Mouse (Mus musculus) forebrain, embryonic 11.5 days (tissue): ENCODE measurements around the gene Cdk19. TPM values are rescaled to one million over a fixed set of nuclear protein-coding genes. Genes with fewer than 3 reads are reported as not detected.

ENCODE experiments used
- ATAC-seq: fragments of 200-750 bp; cut with Nextera tagmentation; replicated peaks from 2 replicates; pipeline ENCODE4 v1.8.0; 2017; ENCODE audit warnings: moderate TSS enrichment; ENCODE audit not compliant: low FRiP score
- DNase-seq: peaks from one replicate; pipeline ENCODE4 v3.0.0-alpha.2; 2017; ENCODE audit warnings: low spot score
- H3K27ac ChIP-seq: fragments of 300-500 bp; sonication (generic); 2 replicates; pipeline ENCODE4 v1.5.1; 2014; ENCODE audit warnings: low read depth, low read length
- H3K27me3 ChIP-seq: fragments of 300-500 bp; sonication (generic); 2 replicates; pipeline ENCODE4 v1.6.1; 2014; ENCODE audit warnings: mild to moderate bottlenecking, low read length, mixed read lengths; ENCODE audit not compliant: control insufficient read depth, insufficient read depth
- H3K36me3 ChIP-seq: fragments of 300-500 bp; sonication (generic); 2 replicates; pipeline ENCODE4 v1.6.1; 2014; ENCODE audit warnings: mild to moderate bottlenecking, low read length, moderate library complexity, mixed read lengths; ENCODE audit not compliant: control insufficient read depth, insufficient read depth
- H3K4me1 ChIP-seq: fragments of 300-500 bp; sonication (generic); replicated peaks from 2 replicates; pipeline ENCODE4 v1.6.1; 2014; ENCODE audit warnings: low read length, mixed read lengths; ENCODE audit not compliant: control insufficient read depth, insufficient read depth
- H3K4me2 ChIP-seq: fragments of 300-500 bp; sonication (generic); 2 replicates; pipeline ENCODE4 v1.6.1; 2014; ENCODE audit warnings: low read depth, mild to moderate bottlenecking, low read length, moderate library complexity, mixed read lengths; ENCODE audit not compliant: severe bottlenecking
- H3K4me3 ChIP-seq: fragments of 300-500 bp; sonication (generic); 2 replicates; pipeline ENCODE4 v1.5.1; 2014; ENCODE audit warnings: low read depth, low read length
- H3K9ac ChIP-seq: fragments of 300-500 bp; sonication (generic); 2 replicates; pipeline ENCODE4 v1.6.1; 2014; ENCODE audit warnings: low read length
- H3K9me3 ChIP-seq: fragments of 300-500 bp; sonication (generic); 2 replicates; pipeline ENCODE4 v1.6.1; 2016; ENCODE audit warnings: low read length, mixed read lengths; ENCODE audit not compliant: control insufficient read depth
- WGBS: fragments of 180-500 bp; shearing (Covaris S2); extraction: QIAGEN DNeasy Blood & Tissue Kit; methylation state at CpG from one replicate; pipeline ENCODE4 v1.1.7; 2014; 5-methylcytosine and 5-hydroxymethylcytosine counted together
- polyA plus RNA-seq: library from polyadenylated mRNA; unstranded; fragments of >200 nt; fragmentation: Nextera tagmentation; extraction: Ambion mirVana; gene quantifications from 2 replicates; pipeline ENCODE4 v1.2.1, GENCODE M21; 2014

Cdk19 gene
- polyA plus RNA-seq, 1 experiment from 2014 or later: 8.0 TPM

DNA sequence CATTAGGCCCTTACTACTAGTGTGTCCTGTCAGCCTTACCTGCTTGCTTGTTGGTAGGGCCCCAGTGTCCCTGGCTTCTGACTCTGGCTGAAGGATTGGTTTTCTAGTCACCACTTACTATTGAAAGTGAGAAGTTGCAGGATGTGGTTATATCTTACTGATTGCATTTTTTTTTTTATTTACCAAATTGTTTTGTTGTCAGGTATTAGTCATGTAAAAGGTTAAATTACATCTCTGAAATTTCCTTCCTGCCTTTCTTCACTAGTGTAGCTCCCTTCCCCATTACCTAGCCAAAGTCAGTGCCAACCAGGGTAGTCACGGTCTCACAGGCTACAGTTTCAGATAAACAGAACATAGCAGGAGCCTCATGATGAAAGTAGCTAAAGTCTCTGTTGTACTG, 139.9 kb downstream of the Cdk19 start:
- no peaks in the 10 kb centered on the region for H3K4me1 ChIP-seq
- no peaks in the 10 kb centered on the region for H3K27me3 ChIP-seq
- no peaks in the 10 kb centered on the region for H3K9me3 ChIP-seq
- ATAC-seq (no peak), DNase-seq (no peak)
- H3K36me3 ChIP-seq: no peaks in the 10 kb centered on the region; the same call in 1 of the 2 replicates
- no peak overlapping the region for H3K4me2 ChIP-seq
- WGBS: 91% methylated on average over 1 of the region's 1 CpGs
- H3K27ac ChIP-seq: no peak overlapping the region
- no peak overlapping the region for H3K9ac ChIP-seq
- no peak overlapping the region for H3K4me3 ChIP-seq

DNA sequence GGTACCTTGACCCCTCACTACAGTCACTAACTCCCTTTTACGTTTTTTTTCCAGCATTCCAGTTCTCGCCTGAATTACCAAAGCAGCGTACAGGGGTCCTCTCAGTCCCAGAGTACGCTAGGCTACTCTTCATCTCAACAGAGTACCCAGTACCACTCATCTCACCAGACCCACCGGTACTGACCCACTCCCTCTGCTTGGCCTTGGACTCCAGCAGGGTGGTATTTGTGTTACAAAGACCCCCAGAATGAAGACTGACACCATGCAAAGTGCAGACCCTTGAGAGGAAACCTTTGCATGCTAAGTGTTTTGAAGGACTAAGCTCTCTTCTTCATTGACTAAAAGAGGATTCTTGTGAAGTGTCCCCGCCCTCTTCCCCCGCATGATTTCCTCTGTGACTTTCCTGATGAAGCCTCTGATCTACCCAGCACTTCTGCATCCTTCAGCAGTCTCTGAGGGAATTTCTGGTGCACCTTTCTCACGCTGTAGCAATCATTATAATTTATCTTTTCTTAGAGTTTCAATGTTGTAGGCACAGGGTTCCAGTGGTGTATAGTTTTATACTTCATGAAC, 140.3 kb downstream of the Cdk19 start:
- 74% methylated on average over 8 of the region's 8 CpGs for WGBS
- Histone ChIP-seq H3K36me3 (no peaks in the 10 kb centered on the region; the same call in 1 of the 2 replicates), H3K27ac (no peak overlapping the region)

DNA sequence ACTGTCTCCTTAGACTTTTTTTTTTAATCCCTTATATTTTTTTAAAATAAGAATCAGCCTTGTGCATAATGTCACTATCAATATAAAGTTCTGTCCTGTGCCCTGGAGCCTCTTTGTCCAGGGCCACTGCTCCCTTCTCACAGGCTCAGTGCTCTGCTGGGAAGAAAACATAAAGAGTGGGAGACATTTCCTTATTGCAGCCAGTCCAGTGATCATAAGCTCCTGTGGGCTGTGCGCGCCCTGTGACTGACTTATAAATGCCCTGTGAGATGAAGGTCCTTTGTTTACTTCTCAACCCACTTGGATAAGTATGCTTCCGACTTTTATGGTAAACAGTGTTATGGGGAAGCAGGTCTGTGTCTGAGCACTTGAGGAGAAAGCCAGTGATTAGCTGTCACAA, 142.2 kb downstream of the Cdk19 start:
- Histone ChIP-seq H3K27ac (no peak overlapping the region), H3K9ac (no peak overlapping the region), H3K36me3 (no peaks in the 10 kb centered on the region), H3K4me1 (no peaks in the 10 kb centered on the region), H3K4me3 (no peak overlapping the region), H3K4me2 (no peak overlapping the region), H3K9me3 (no peaks in the 10 kb centered on the region), H3K27me3 (no peaks in the 10 kb centered on the region)
- ATAC-seq (no peak), DNase-seq (no peak)
- 76% methylated on average over 3 of the region's 3 CpGs for WGBS

More for the DNA sequence above, 140.3 kb downstream of the Cdk19 start:
- DNase-seq (no peak), ATAC-seq (no peak)
- Histone ChIP-seq H3K4me3 (no peak overlapping the region), H3K4me1 (no peaks in the 10 kb centered on the region), H3K9ac (no peak overlapping the region), H3K4me2 (no peak overlapping the region), H3K9me3 (no peaks in the 10 kb centered on the region), H3K27me3 (no peaks in the 10 kb centered on the region)

DNA sequence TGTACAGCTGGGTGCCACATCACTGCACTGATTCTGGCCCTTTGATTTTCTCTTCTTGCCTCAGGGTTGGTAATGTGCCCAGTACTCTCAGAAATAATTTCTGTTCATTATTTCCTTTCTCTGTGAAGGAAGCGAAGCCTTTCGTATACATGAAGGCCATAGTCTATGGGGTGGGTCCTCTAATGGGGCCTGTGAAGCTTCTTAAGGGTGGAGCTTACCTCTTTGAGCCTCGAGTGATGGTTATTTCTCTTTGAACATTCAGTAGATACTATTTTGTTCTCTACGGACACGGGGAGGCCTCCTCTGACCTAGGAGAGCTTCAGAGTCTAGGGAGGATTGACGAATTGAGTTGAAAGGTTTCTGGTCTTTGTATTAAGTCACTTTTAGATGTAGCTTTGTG, 142.9 kb downstream of the Cdk19 start:
- H3K27ac ChIP-seq: no peak overlapping the region
- no peak overlapping the region for H3K4me2 ChIP-seq
- no peaks in the 10 kb centered on the region for H3K27me3 ChIP-seq
- no peak overlapping the region for H3K4me3 ChIP-seq
- H3K9me3 ChIP-seq: no peaks in the 10 kb centered on the region
- DNase-seq: no peak
- 85% methylated on average over 6 of the region's 6 CpGs for WGBS
- no peaks in the 10 kb centered on the region for H3K4me1 ChIP-seq
- H3K36me3 ChIP-seq: no peaks in the 10 kb centered on the region
- H3K9ac ChIP-seq: no peak overlapping the region
- no peak for ATAC-seq

DNA sequence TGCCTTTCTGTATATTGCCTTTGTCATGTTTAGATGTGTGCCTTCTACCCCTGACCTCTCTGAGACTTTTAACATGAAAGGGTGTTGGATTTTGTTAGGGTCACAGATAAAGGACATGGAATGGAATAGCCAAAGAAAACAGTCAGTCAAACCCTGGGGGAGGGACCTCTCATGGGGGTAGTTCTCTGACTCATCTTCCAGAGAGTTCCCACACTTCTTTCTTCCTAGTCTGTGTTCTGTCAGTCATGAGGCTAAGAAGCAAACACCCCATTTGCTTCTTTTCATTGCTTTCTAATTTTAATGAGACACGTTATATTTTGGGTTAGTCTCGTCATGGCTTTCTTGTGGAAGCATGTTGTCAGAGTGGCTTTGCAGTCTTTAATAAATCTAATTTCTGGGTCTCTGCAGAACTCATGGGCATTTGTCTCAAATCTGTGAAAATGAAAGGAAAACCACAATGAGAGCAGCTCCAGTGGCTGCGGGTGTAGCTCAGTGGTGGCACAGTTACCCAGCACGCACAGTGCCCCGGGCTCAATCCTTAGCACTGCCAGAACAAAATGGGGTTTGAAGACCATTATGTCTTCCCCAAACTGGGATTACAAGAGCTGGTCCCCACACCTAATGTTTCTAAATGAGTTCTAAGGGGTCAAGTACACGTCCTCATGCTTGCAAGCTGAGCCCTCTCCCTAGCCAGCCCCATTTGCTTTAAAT, 149.9 kb downstream of the Cdk19 start:
- no peaks in the 10 kb centered on the region for H3K27me3 ChIP-seq
- no peak for DNase-seq

DNA sequence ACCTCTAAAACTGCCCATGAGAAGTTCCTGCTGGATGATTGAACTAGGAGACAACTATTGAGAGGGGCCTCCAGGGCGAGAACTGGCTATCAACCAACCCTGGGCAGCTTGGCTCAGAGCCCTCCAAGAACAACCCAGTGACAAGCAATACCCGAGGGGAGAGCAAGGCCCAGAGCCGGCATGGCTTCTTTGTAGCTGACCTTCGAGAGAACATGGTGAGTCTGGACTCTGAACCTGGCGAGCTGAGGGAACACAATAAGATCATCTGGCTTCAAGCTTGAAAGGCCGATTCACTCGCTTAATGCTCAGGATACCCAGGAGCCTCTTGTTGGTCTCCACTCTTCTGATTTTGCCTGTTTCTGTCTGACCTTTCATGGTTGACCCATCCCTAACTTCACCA, 151.8 kb downstream of the Cdk19 start:
- no peaks in the 10 kb centered on the region for H3K36me3 ChIP-seq
- H3K27me3 ChIP-seq: no peaks in the 10 kb centered on the region
- DNase-seq (no peak), ATAC-seq (no peak)
- H3K9me3 ChIP-seq: no peaks in the 10 kb centered on the region
- H3K27ac ChIP-seq: no peak overlapping the region
- H3K4me1 ChIP-seq: no peaks in the 10 kb centered on the region
- no peak overlapping the region for H3K4me3 ChIP-seq
- no peak overlapping the region for H3K9ac ChIP-seq
- 90% methylated on average over 7 of the region's 7 CpGs for WGBS
- no peak overlapping the region for H3K4me2 ChIP-seq

More for the DNA sequence above, 149.9 kb downstream of the Cdk19 start:
- H3K36me3 ChIP-seq: no peaks in the 10 kb centered on the region
- no peak overlapping the region for H3K4me3 ChIP-seq
- no peak overlapping the region for H3K27ac ChIP-seq
- ATAC-seq: no peak
- no peak overlapping the region for H3K9ac ChIP-seq
- 89% methylated on average over 6 of the region's 6 CpGs for WGBS
- no peak overlapping the region for H3K4me2 ChIP-seq
- H3K4me1 ChIP-seq: no peaks in the 10 kb centered on the region
- no peaks in the 10 kb centered on the region for H3K9me3 ChIP-seq

DNA sequence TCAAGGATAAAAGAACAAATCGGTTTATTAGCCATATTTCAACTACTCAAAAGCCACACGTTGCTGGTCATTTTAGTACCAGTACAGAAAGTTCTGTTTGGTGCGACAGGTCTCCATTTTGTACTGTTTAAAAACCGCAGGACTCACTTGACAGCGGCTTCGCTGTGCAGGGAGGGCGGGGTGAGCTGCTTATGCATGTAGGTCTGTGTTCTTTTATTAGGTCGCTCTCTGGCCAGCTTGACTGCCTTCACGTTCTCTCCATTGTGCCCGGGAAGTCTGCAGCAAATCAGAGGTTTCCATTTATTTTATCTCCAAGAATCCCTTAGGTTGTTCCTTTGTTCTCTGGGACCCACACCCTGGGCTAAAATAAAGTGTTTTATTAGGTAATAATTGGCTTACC, 152.4 kb downstream of the Cdk19 start:
- Histone ChIP-seq H3K27ac (no peak overlapping the region), H3K9ac (no peak overlapping the region)
- 73% methylated on average over 10 of the region's 10 CpGs for WGBS

DNA sequence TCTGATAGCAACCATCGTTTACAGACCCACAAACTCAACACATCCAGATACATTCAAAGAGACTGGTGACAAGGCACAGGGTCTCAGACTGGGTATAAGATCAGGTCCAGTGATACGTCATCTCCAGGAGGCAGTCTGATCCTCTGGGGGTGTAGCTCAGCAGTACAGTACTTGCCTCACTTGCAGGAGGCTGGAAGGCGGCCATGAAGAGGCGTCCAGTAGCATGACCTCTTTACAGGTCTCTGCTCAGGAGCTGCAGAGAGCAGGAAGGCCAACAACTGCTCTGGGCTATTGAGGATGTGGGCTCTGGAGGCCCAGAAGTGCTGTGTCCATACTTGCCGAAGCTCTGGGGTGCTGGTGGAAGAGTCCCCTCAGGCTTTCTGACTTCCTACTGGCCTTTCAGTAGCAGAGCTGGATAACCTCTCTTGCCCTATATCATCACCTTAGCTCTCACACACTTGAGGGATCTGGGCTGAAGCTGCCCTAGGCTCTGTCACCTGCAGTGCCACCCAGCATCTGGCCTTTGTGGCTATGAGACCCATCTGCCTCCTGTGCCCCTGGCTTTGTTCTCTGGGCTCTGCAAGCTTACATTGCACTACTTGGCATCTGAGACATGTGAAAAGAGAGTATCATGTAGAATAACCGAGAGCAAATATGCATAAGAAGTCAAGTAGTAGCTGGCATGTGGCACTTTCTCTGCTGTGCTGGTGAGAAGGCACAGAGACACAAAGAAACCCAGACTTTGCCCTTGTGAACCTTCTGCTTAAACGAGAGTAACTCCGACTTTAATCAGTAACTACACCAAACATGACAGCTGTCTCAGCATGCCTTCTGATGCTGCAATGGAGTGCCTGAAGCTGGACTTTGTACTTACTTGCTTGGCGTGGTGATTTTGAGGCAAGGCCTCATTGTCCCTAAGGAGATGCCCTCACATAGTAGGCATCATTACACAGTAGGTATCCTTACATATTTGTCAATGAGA, 155.1 kb downstream of the Cdk19 start:
- H3K9me3 ChIP-seq: no peaks in the 10 kb centered on the region
- no peak overlapping the region for H3K4me2 ChIP-seq
- no peak overlapping the region for H3K27ac ChIP-seq
- no peak overlapping the region for H3K9ac ChIP-seq
- no peaks in the 10 kb centered on the region for H3K36me3 ChIP-seq
- ATAC-seq (no peak), DNase-seq (no peak)
- no peaks in the 10 kb centered on the region for H3K27me3 ChIP-seq
- H3K4me3 ChIP-seq: no peak overlapping the region
- H3K4me1 ChIP-seq: no peaks in the 10 kb centered on the region; the same call in 1 of the 2 replicates
- 85% methylated on average over 9 of the region's 9 CpGs for WGBS

More for the DNA sequence above, 152.4 kb downstream of the Cdk19 start:
- Histone ChIP-seq H3K4me3 (no peak overlapping the region), H3K4me1 (no peaks in the 10 kb centered on the region), H3K36me3 (no peaks in the 10 kb centered on the region), H3K9me3 (no peaks in the 10 kb centered on the region), H3K27me3 (no peaks in the 10 kb centered on the region), H3K4me2 (no peak overlapping the region)
- no peak for DNase-seq
- no peak for ATAC-seq
